Mouse (Mus musculus) midbrain, embryonic 12.5 days (tissue): ENCODE measurements around the gene Kif22. TPM values are rescaled to one million over a fixed set of nuclear protein-coding genes. Genes with fewer than 3 reads are reported as not detected.
A peak's percentile ranks its signal among the peaks of the same experiment; 100 is the strongest.

ENCODE experiments used
- ATAC-seq: fragments of 200-750 bp; cut with Nextera tagmentation; 2 replicates; pipeline ENCODE4 v1.8.0; 2017; ENCODE audit warnings: low read depth, moderate TSS enrichment, moderate library complexity; ENCODE audit not compliant: low FRiP score
- H3K27ac ChIP-seq: fragments of 300-500 bp; sonication (generic); replicated peaks from 2 replicates; pipeline ENCODE4 v1.5.1; 2016; ENCODE audit warnings: mild to moderate bottlenecking
- H3K27me3 ChIP-seq: fragments of 300-500 bp; sonication (generic); 2 replicates; pipeline ENCODE4 v1.6.1; 2016; ENCODE audit warnings: mild to moderate bottlenecking
- H3K36me3 ChIP-seq: fragments of 300-500 bp; sonication (generic); 2 replicates; pipeline ENCODE4 v1.6.1; 2016
- H3K4me1 ChIP-seq: fragments of 300-500 bp; sonication (generic); 2 replicates; pipeline ENCODE4 v1.6.1; 2016
- H3K4me2 ChIP-seq: fragments of 300-500 bp; sonication (generic); replicated peaks from 2 replicates; pipeline ENCODE4 v1.6.1; 2016; ENCODE audit warnings: mild to moderate bottlenecking, moderate library complexity
- H3K4me3 ChIP-seq: fragments of 300-500 bp; sonication (generic); 2 replicates; pipeline ENCODE4 v1.5.1; 2016; ENCODE audit warnings: mild to moderate bottlenecking
- H3K9ac ChIP-seq: fragments of 300-500 bp; sonication (generic); replicated peaks from 2 replicates; pipeline ENCODE4 v1.6.1; 2016; ENCODE audit warnings: mild to moderate bottlenecking, moderate library complexity
- H3K9me3 ChIP-seq: fragments of 300-500 bp; sonication (generic); 2 replicates; pipeline ENCODE4 v1.6.1; 2016; ENCODE audit warnings: mild to moderate bottlenecking
- WGBS: fragments of 180-500 bp; shearing (Covaris S2); methylation state at CpG from one replicate; pipeline ENCODE4 v1.1.7; 2016; 5-methylcytosine and 5-hydroxymethylcytosine counted together
- polyA plus RNA-seq: library from polyadenylated mRNA; unstranded; fragments of >200 nt; fragmentation: Nextera tagmentation; extraction: Ambion mirVana; gene quantifications from 2 replicates; pipeline ENCODE4 v1.2.1, GENCODE M21; 2016

The Kif22 gene
- polyA plus RNA-seq, 1 experiment from 2014 or later: 136 TPM

GRCm38 (mm10) chr7:127014320-127014719 is 28.0 kb downstream of the Kif22 start, which contains the start of gene Mvp:
Gene Mvp (minus strand): TSS chr7:127014621.
- no peak within 1 kb of the TSS for H3K27ac ChIP-seq
- WGBS: 77% methylated on average over 11 of the region's 11 CpGs
- peaks cover 44% of the 10 kb centered on the region for H3K4me1 ChIP-seq
- no peaks in the 10 kb centered on the region for H3K9me3 ChIP-seq
- H3K27me3 ChIP-seq: no peaks in the 10 kb centered on the region
- H3K4me2 ChIP-seq: peak within 1 kb of the TSS; percentile 91
- H3K36me3 ChIP-seq: peaks cover 43% of the 10 kb centered on the region
- peak within 1 kb of the TSS; percentile 74 for H3K4me3 ChIP-seq
- H3K9ac ChIP-seq: peak within 1 kb of the TSS; percentile 92; the same call in 1 of the 2 replicates
- ATAC-seq: no peak

- no peaks in the 10 kb centered on the region for H3K9me3 ChIP-seq
- no peak overlapping the region for H3K27ac ChIP-seq
- H3K4me3 ChIP-seq: no peak overlapping the region
- peaks cover 39% of the 10 kb centered on the region for H3K4me1 ChIP-seq
- H3K4me2 ChIP-seq: no peak overlapping the region
- ATAC-seq: no peak
- no peaks in the 10 kb centered on the region for H3K27me3 ChIP-seq
- H3K36me3 ChIP-seq: peaks cover 43% of the 10 kb centered on the region
- 97% methylated on average over 6 of the region's 6 CpGs for WGBS
- H3K9ac ChIP-seq: no peak overlapping the region
Observed at GRCm38 (mm10) chr7:127013385-127013784, 28.9 kb downstream of the Kif22 start.

- no peaks in the 10 kb centered on the region for H3K27me3 ChIP-seq
- peaks cover 35% of the 10 kb centered on the region for H3K4me1 ChIP-seq
- H3K9me3 ChIP-seq: no peaks in the 10 kb centered on the region
- no peak overlapping the region for H3K27ac ChIP-seq
- 95% methylated on average over 10 of the region's 10 CpGs for WGBS
- peaks cover 43% of the 10 kb centered on the region for H3K36me3 ChIP-seq
- H3K9ac ChIP-seq: no peak overlapping the region
- no peak for ATAC-seq
- H3K4me2 ChIP-seq: no peak overlapping the region
- H3K4me3 ChIP-seq: no peak overlapping the region
Observed at GRCm38 (mm10) chr7:127012845-127013244, 29.4 kb downstream of the Kif22 start.

- Histone ChIP-seq H3K4me1 (peaks cover 32% of the 10 kb centered on the region), H3K4me2 (no peak overlapping the region), H3K4me3 (no peak overlapping the region), H3K27me3 (no peaks in the 10 kb centered on the region), H3K36me3 (peaks cover 43% of the 10 kb centered on the region), H3K9ac (no peak overlapping the region), H3K9me3 (no peaks in the 10 kb centered on the region), H3K27ac (no peak overlapping the region)
- ATAC-seq: no peak
- WGBS: 92% methylated on average over 6 of the region's 6 CpGs
Observed at GRCm38 (mm10) chr7:127012374-127012773, 29.9 kb downstream of the Kif22 start.

GRCm38 (mm10) chr7:127011717-127012116 is 30.6 kb downstream of the Kif22 start:
- Histone ChIP-seq H3K9me3 (no peaks in the 10 kb centered on the region), H3K4me1 (peaks cover 32% of the 10 kb centered on the region), H3K27me3 (no peaks in the 10 kb centered on the region), H3K4me2 (no peak overlapping the region), H3K27ac (no peak overlapping the region), H3K4me3 (no peak overlapping the region), H3K9ac (no peak overlapping the region), H3K36me3 (peaks cover 43% of the 10 kb centered on the region)
- ATAC-seq: no peak
- 72% methylated on average over 2 of the region's 2 CpGs for WGBS

GRCm38 (mm10) chr7:127011051-127011450 is 31.2 kb downstream of the Kif22 start:
- Histone ChIP-seq H3K9me3 (no peaks in the 10 kb centered on the region), H3K9ac (no peak overlapping the region)

GRCm38 (mm10) chr7:127009307-127010085 is 32.8 kb downstream of the Kif22 start:
- Histone ChIP-seq H3K36me3 (peaks cover 31% of the 10 kb centered on the region), H3K27me3 (no peaks in the 10 kb centered on the region), H3K4me2 (no peak overlapping the region), H3K9ac (no peak overlapping the region), H3K4me3 (no peak overlapping the region), H3K4me1 (peaks cover 15% of the 10 kb centered on the region; the same call in 1 of the 2 replicates), H3K9me3 (no peaks in the 10 kb centered on the region), H3K27ac (peak overlapping the region; percentile 58; the same call in 1 of the 2 replicates)
- 86% methylated on average over 17 of the region's 17 CpGs for WGBS
- ATAC-seq: no peak

More at GRCm38 (mm10) chr7:127011051-127011450, 31.2 kb downstream of the Kif22 start:
- WGBS: 96% methylated on average over 2 of the region's 2 CpGs
- Histone ChIP-seq H3K4me2 (no peak overlapping the region), H3K27ac (no peak overlapping the region; the same call in 1 of the 2 replicates), H3K4me3 (no peak overlapping the region), H3K36me3 (peaks cover 43% of the 10 kb centered on the region), H3K27me3 (no peaks in the 10 kb centered on the region), H3K4me1 (peaks cover 31% of the 10 kb centered on the region)
- no peak for ATAC-seq

- peak; percentile 70; the same call in 1 of the 2 replicates for ATAC-seq
- WGBS: 68% methylated on average over 9 of the region's 9 CpGs
- no peak overlapping the region; the same call in 1 of the 2 replicates for H3K9ac ChIP-seq
Observed at GRCm38 (mm10) chr7:127008239-127009019, 33.8 kb downstream of the Kif22 start.

GRCm38 (mm10) chr7:127007313-127008024 is 34.8 kb downstream of the Kif22 start:
- H3K36me3 ChIP-seq: peaks cover 12% of the 10 kb centered on the region
- no peak overlapping the region for H3K27ac ChIP-seq
- no peak overlapping the region for H3K4me2 ChIP-seq
- ATAC-seq: no peak
- no peak overlapping the region for H3K4me3 ChIP-seq
- H3K9me3 ChIP-seq: no peaks in the 10 kb centered on the region
- H3K4me1 ChIP-seq: peaks cover 10% of the 10 kb centered on the region; the same call in 1 of the 2 replicates
- WGBS: 79% methylated on average over 6 of the region's 6 CpGs
- H3K27me3 ChIP-seq: no peaks in the 10 kb centered on the region
- no peak overlapping the region; the same call in 1 of the 2 replicates for H3K9ac ChIP-seq

More at GRCm38 (mm10) chr7:127008239-127009019, 33.8 kb downstream of the Kif22 start:
- no peaks in the 10 kb centered on the region for H3K9me3 ChIP-seq
- peak overlapping the region; percentile 58 for H3K27ac ChIP-seq
- H3K4me1 ChIP-seq: peaks cover 10% of the 10 kb centered on the region; the same call in 1 of the 2 replicates
- H3K4me3 ChIP-seq: no peak overlapping the region
- no peak overlapping the region for H3K4me2 ChIP-seq
- H3K27me3 ChIP-seq: no peaks in the 10 kb centered on the region
- peaks cover 21% of the 10 kb centered on the region for H3K36me3 ChIP-seq

GRCm38 (mm10) chr7:127004122-127004875 is 38.0 kb downstream of the Kif22 start:
- Histone ChIP-seq H3K4me2 (no peak overlapping the region), H3K27me3 (no peaks in the 10 kb centered on the region), H3K27ac (no peak overlapping the region), H3K9me3 (no peaks in the 10 kb centered on the region), H3K36me3 (no peaks in the 10 kb centered on the region), H3K9ac (no peak overlapping the region), H3K4me1 (peaks cover 6% of the 10 kb centered on the region; the same call in 1 of the 2 replicates), H3K4me3 (no peak overlapping the region)
- no peak for ATAC-seq
- WGBS: 87% methylated on average over 4 of the region's 4 CpGs

- no peak overlapping the region for H3K9ac ChIP-seq
- H3K9me3 ChIP-seq: no peaks in the 10 kb centered on the region
- peaks cover 4% of the 10 kb centered on the region; the same call in 1 of the 2 replicates for H3K4me1 ChIP-seq
- H3K4me2 ChIP-seq: no peak overlapping the region
- H3K27me3 ChIP-seq: no peaks in the 10 kb centered on the region
- no peak overlapping the region for H3K27ac ChIP-seq
- 91% methylated on average over 5 of the region's 5 CpGs for WGBS
- no peaks in the 10 kb centered on the region for H3K36me3 ChIP-seq
- H3K4me3 ChIP-seq: no peak overlapping the region
- no peak for ATAC-seq
Observed at GRCm38 (mm10) chr7:127003620-127004019, 38.7 kb downstream of the Kif22 start.
